Mouse (Mus musculus) embryo, embryonic 9.5 days (tissue): ENCODE results near the gene Jkamp.
A peak's percentile ranks its signal among the peaks of the same experiment; 100 is the strongest.

Experiments
- DNase-seq: peaks from one replicate; pipeline ENCODE4 v3.0.0-alpha.2; 2017; ENCODE audit errors: extremely low spot score

Jkamp gene

DNA sequence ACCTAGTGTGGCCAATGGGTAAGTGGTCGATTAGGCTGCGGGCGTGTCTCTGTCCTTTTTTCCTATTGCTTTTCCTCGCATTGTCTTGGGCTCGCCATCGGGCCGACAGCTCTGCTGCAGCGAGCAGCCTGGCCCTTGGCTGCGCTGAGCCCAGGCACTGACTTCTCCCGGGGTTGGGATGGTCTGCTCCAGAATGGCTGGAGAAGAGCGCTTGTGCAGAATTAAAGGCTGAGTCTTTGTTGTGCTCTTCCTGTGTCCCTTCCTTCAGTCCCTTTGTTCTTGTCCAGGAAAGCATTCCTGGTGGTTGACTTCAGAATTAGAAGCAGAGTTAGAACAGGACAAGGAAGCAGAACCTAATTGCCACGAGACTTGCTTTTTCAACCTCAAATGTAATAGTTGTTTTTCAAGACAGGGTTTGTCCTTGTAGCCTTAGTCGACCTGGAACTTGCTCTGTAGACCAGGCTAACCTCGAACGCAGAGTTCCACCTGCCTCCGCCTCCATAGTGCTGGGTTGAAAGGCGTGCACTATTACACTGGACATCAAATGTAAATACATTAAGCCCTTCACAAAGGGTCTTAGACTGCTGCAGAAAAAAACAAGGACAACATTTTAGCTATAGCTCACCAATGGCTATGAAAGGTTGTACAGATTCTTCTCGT lies 907 bp downstream of the Jkamp start:
- no peak for DNase-seq

DNA sequence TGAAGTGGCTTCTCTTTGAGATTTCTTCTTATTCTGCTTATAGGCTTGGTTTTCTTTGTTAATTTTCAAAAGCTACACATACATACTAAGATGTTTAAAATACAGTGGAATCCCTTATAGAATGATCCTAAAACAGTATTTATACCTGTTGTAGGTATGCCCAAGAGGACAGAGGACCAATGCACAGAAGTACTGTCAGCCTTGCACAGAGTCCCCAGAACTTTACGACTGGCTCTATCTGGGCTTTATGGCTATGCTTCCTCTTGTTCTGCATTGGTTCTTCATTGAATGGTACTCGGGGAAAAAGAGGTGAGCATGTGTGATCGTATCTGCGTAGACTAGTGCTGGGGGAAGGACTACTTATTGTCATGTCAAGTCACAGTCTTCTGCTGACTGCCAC lies 4.4 kb downstream of the Jkamp start:
- DNase-seq: no peak

DNA sequence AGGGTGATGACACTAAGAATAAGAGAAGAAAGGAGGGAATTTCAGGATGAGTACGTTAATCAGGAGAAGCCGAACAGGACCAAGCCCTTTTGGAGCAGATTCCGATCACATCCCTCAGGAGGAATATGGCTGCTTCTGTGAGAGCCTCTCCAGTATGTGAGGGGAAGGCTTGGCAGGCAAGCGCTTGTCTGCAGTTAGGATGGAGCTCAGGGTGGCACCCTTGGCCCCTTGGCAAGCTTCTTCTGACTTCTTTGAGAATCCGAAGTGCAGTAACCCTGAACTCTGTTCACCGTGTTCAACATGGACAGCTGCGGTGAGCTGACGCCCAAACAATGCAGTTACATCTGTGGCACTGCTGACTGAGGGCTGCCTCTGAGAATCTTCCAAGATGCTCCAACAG lies 11.6 kb downstream of the Jkamp start:
- DNase-seq: no peak

DNA sequence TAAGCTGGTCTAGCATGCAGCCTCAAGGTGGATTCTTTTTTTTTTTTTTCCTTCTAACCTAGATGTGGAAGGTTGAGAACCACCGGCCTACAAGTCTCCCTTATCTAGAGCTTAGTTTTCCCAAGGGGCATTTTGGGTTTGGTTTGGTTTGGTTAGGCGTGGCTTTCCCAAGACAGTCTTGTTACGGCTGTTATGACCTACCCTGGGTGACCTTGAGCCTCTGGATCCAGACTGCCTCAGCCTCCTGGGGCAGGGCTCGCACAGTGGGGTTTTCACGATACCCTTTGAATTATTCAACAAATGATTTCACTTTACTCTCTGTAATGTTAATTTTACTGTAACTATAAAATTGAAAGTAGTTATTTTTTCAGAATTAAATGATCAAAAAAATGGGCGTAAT lies 17.4 kb downstream of the Jkamp start:
- no peak for DNase-seq

DNA sequence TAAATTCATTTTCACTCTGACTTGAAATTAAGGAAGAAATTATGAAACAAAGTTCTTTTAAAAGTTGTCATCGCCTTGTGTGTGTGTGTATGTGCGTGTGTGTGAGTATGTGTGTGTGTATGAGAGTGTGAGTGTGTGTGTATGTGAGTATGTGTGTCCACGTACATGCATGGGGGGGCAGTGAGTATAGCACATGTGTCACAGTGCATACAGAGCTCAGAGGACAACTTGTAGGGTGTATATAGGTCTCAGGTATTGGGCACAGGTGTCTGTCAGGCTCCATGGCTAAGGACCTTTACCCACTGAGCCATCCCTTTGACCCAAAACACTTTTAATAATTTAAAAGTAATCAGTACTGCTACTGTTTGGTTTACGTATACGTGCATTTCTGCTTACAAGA lies 18.6 kb downstream of the Jkamp start:
- no peak for DNase-seq

DNA sequence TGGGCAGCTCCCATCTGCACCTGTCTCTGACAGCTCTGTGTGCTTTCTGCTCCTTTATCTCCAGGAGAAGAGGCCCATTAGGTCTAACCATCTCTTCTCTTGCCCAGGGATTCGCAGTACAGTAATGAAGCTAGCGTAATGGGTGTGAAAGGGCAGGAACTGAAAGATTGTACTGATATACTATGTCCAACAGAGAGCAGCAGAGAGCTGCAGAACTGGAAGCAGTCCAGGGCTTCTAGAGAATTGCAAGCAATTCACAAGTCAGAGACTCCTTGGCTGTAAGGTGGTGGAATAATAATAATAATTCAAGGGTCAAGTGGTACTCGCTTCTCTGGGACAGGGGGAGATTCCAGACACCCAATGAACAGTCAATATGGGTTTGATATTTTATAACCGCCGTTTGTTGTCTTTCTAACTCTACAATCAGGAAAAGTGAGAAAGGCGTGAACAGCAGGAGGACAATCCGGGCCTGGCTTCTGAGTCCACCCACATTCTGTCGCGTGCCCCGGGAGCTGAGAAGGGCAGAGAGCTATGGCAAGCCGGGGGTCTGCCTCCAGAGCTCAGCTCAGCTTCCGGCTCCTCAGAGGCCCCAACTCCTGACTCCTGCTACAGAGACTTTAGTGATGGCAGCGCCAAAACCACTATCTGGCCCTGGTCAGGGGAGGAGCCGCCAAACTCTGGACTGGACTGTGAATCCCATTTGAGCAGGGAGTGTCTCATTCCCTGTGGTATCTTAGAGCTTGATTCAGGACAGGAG lies 19.3 kb downstream of the Jkamp start:
- peak; percentile 67 for DNase-seq

DNA sequence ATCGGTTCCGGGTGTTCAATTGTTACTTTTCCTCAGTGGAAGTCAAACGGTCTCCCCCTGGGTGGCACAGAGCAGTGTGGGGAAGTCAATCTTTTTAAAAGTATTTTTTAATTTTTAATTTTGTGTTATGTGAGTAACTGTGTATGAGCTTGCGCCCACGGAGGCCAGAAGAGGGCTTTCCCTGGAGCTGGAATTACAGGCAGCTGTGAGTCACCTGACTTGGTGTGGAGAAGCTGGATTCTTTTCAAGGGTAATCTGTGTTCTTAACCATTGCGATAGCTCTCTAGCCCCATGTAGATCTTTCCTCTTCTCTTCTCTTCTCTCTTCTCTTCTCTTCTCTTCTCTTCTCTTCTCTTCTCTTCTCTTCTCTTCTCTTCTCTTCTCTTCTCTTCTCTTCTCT lies 29.7 kb downstream of the Jkamp start:
- no peak for DNase-seq

DNA sequence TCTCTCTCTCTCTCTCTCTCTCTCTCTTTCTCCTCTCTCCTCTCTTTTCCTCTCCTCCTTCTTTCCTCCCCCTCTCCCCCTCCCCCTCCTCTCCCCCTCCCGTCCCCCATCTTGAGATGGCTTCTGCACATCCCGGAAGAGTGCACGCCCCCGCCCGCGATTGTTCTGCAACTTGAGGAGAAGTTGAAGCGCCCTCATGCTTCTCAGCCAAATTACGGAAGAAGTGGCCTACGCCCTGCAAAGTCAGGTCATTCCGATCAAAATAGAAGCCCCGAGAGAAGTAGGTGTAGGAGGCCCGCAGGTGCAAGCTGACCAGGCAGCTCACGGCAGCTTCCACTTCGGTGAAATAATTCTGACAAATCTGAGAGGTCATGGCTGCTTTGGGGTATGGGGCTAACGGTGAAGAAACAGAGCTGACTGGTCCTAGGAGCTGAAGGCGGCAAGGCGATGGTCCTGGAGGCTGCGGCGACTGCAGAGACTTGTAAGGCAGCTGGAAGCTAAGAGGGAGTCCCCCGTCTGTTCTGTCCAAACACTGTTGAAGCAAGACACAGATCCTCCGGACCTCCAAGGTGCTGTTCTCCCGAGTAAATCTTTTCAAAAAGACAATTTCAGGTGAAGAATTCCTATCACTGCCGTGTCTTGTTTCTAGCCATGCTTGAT lies 30.4 kb downstream of the Jkamp start:
- no peak for DNase-seq

DNA sequence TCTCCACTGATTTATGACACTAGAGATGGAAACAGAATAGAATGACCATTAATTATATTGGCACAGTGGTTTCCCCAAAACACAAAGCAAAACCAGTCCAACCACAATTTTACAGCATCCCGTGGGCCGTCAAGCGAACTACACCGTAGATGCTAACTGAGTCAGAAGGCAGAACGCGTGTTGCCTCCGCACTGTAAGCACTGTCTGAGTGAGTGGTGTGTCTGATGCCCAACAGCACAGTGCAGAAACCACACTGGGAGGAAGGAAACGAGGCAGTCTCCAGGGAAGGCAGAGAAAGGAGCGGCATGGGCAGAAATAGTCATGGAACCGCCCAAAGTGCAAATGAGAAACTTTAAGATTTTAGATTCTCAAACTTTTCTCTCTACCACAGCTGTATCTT lies 43.8 kb downstream of the Jkamp start:
- DNase-seq: no peak

DNA sequence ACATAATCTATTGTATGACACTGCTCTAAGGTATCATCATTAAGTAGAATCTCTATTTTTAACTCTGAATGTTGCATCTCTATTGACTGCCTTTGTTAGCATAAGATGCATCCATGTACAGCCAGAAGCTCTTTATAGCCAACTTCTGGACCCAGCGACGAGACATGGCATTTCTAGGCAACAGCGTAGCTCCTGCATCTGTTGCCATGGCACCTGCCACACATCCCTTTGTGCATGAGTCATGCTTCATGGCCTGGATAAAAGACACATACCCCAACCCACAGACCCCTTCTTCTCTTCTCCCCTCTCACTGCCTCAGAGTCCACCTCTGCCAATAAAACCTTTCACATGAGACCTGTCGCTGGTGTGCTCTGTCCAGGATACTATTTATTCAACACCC lies 65.4 kb downstream of the Jkamp start:
- DNase-seq: no peak
